Mouse (Mus musculus): ENCODE measurements at regions not wholly inside any gene's neighbourhood (a gene's known extent, or its start where the extent isn't known, plus 50 kb on each side); places are given as distances from the start of the nearest gene placed in this dataset.

DNA sequence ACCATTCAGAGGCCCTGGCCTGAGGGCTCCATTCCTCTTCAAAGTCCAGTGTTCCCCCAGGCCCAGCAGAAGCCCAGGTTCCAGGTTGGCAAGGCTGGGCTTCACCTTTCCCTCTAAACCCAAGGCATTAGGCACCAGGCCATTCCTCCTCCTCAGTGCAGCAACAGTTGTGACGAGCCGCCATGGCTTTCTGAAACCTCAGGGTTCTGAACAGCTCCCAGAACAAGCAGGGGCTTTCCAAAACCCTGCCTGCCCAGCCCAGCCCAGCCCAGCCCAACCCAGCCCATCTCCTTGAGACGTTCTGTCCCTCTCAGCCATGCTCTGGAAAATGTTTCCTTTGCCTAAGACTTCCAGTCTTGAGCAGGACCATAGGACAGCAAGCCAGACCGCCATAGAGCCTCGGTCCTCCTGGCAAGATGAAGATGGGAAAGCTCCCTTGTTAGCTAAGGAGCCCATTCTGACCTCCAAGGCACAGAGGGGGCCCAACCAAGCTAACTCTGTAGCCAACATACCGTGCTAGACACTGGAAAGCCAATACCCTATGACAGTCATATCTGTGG, 89.8 kb downstream of the Zfp36l2 start:
- H3K9me3 ChIP-seq (replicated peaks; ENCODE audit: control insufficient read depth, low read length): no peaks in the 10 kb centered on the region
- H3K27ac ChIP-seq (ENCODE audit: low read length): no peak overlapping the region
- H3K4me3 ChIP-seq (replicated peaks; ENCODE audit: low read length): no peak overlapping the region
- H3K4me1 ChIP-seq (ENCODE audit: control insufficient read depth, insufficient read depth, low read length): peaks cover 26% of the 10 kb centered on the region
- WGBS: 93% methylated on average over 6 of the region's 6 CpGs
- H3K27me3 ChIP-seq (ENCODE audit: control insufficient read depth, insufficient read depth, low read length): no peaks in the 10 kb centered on the region
- ATAC-seq (ENCODE audit: insufficient read depth, low FRiP score): no peak
- no peak overlapping the region for H3K9ac ChIP-seq (ENCODE audit: low read length)
- H3K36me3 ChIP-seq (ENCODE audit: control insufficient read depth, insufficient read depth, low read length): no peaks in the 10 kb centered on the region
- no peak overlapping the region for H3K4me2 ChIP-seq (ENCODE audit: low read depth, low read length)

DNA sequence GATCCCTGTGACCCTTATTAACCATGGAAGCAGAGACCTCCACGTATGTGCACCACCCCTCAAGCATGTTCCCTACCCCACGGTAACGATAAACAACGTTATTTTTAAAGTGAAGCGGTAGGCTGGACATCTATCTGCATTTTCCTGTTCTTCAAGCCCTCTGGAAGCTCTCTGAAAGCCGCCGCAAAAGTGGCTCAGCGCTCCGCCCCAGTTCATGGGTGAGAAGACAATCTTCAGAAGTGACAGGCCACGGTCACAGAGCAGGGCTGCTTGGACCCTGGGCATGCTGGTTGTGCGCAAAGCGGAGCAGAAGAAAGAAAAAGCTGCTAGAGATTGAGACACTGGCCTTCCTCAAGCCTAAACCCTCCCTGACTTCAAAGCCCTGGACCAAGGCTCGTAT, 90.5 kb downstream of the Zfp36l2 start:
- Histone ChIP-seq H3K9ac (ENCODE audit: low read length) (peak overlapping the region; percentile 80), H3K4me2 (ENCODE audit: low read depth, low read length) (no peak overlapping the region), H3K36me3 (ENCODE audit: control insufficient read depth, insufficient read depth, low read length) (no peaks in the 10 kb centered on the region), H3K4me1 (ENCODE audit: control insufficient read depth, insufficient read depth, low read length) (peaks cover 26% of the 10 kb centered on the region), H3K27me3 (ENCODE audit: control insufficient read depth, insufficient read depth, low read length) (no peaks in the 10 kb centered on the region), H3K9me3 (replicated peaks; ENCODE audit: control insufficient read depth, low read length) (no peaks in the 10 kb centered on the region), H3K27ac (ENCODE audit: low read length) (no peak overlapping the region), H3K4me3 (replicated peaks; ENCODE audit: low read length) (no peak overlapping the region)
- no peak for ATAC-seq (ENCODE audit: insufficient read depth, low FRiP score)
- WGBS: 73% methylated on average over 13 of the region's 13 CpGs

DNA sequence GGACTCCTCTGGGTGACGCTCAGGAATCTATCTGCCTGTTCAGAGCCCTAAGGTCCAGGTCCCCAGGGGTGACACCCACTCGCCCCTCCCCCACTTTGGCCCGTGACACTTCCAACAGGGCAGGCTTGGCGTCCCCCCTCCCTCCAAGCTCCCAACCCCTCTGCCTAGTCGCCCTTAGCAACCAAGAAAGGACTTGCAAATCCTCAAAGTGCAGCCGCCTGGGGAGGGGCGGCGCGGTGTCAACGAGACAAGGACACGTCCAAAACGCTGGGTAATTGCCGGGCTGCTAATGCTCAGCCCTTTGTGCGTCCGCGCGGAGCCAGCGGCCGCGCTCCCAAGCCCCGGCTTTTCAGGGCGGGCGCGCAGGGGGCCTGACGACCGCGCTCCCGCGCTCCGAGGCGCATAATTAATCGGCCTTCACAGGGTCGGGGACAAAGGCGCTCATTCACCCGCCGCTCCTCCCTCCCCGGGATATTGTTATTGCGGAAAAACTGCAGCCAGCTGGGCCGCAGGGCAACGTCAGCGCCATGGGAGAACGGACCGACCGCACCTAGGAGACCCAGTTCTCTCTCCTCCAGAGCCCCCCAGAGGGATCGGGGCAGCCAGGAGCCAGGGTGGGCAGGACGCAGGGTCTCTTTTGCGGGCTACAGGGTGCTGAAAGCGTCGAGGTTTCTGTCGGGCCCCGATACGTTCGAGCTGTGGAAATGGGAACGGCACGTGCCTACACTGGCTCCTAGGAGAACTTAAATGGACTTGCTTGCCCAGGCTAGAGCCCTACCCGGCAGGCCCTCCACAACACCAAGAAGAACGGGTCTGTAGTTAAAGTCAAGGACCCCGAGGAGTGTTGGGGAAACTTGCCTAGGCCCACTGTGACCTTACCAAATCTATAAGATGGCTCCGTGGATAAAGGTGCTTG, 91.1 kb downstream of the Zfp36l2 start:
- peak; percentile 80; the same call in 1 of the 2 replicates for ATAC-seq (ENCODE audit: insufficient read depth, low FRiP score)
- Histone ChIP-seq H3K9me3 (replicated peaks; ENCODE audit: control insufficient read depth, low read length) (no peaks in the 10 kb centered on the region), H3K4me2 (ENCODE audit: low read depth, low read length) (peak overlapping the region; percentile 82), H3K9ac (ENCODE audit: low read length) (peak overlapping the region; percentile 80), H3K27me3 (ENCODE audit: control insufficient read depth, insufficient read depth, low read length) (no peaks in the 10 kb centered on the region), H3K4me1 (ENCODE audit: control insufficient read depth, insufficient read depth, low read length) (peaks cover 26% of the 10 kb centered on the region), H3K27ac (ENCODE audit: low read length) (peak overlapping the region; percentile 62), H3K36me3 (ENCODE audit: control insufficient read depth, insufficient read depth, low read length) (no peaks in the 10 kb centered on the region), H3K4me3 (replicated peaks; ENCODE audit: low read length) (peak overlapping the region; percentile 43)
- 6% methylated on average over 59 of the region's 59 CpGs for whole genome bisulfite sequencing

DNA sequence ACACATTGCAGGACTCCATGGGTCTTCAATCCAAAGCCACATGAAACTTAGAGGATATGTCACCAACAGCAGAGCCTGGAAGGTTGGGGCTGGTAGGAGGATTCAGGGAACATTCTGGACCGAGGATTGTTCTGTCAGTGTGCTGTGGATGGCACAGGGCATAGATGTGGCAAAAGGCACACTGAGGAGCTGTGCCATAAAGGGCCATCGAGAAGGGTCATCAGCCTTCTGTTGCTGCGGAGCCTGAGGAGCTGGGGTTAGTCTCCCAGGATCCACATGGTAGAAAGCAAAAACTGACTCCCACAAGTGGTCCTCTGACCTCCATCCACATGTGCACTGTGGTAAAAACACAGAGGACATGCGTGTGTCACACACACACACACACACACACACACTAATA, 91.9 kb downstream of the Zfp36l2 start:
- Histone ChIP-seq H3K36me3 (ENCODE audit: control insufficient read depth, insufficient read depth, low read length) (no peaks in the 10 kb centered on the region), H3K9me3 (replicated peaks; ENCODE audit: control insufficient read depth, low read length) (no peaks in the 10 kb centered on the region), H3K27ac (ENCODE audit: low read length) (peak overlapping the region; percentile 46), H3K4me3 (replicated peaks; ENCODE audit: low read length) (no peak overlapping the region), H3K4me2 (ENCODE audit: low read depth, low read length) (peak overlapping the region; percentile 82), H3K4me1 (ENCODE audit: control insufficient read depth, insufficient read depth, low read length) (peaks cover 25% of the 10 kb centered on the region), H3K27me3 (ENCODE audit: control insufficient read depth, insufficient read depth, low read length) (no peaks in the 10 kb centered on the region), H3K9ac (ENCODE audit: low read length) (peak overlapping the region; percentile 52; the same call in 1 of the 2 replicates)
- ATAC-seq (ENCODE audit: insufficient read depth, low FRiP score): no peak
- WGBS: 54% methylated on average over 4 of the region's 4 CpGs

DNA sequence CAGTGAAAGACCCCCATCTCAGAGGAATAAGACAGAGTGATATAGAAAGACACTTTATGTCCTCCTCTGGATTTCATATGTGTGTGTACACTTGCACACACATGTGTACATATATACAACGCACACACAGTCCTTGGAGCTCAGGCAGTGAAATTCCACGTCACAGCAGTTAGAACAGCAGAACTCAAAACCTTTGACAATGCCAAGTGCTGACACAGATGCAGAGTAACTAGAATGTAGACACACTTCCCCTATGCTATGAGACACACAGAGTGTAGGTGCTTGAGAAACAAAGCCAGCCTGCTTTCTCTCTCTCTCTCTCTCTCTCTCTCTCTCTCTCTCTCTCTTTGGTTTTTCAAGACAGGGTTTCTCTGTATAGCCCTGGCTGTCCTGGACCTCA, 92.7 kb downstream of the Zfp36l2 start:
- WGBS: 76% methylated on average over 2 of the region's 2 CpGs
- H3K4me1 ChIP-seq (ENCODE audit: control insufficient read depth, insufficient read depth, low read length): peaks cover 18% of the 10 kb centered on the region
- H3K36me3 ChIP-seq (ENCODE audit: control insufficient read depth, insufficient read depth, low read length): no peaks in the 10 kb centered on the region
- H3K9me3 ChIP-seq (replicated peaks; ENCODE audit: control insufficient read depth, low read length): no peaks in the 10 kb centered on the region
- no peak overlapping the region for H3K9ac ChIP-seq (ENCODE audit: low read length)
- no peaks in the 10 kb centered on the region for H3K27me3 ChIP-seq (ENCODE audit: control insufficient read depth, insufficient read depth, low read length)
- no peak overlapping the region for H3K27ac ChIP-seq (ENCODE audit: low read length)
- no peak overlapping the region for H3K4me3 ChIP-seq (replicated peaks; ENCODE audit: low read length)
- no peak for ATAC-seq (ENCODE audit: insufficient read depth, low FRiP score)
- H3K4me2 ChIP-seq (ENCODE audit: low read depth, low read length): no peak overlapping the region

DNA sequence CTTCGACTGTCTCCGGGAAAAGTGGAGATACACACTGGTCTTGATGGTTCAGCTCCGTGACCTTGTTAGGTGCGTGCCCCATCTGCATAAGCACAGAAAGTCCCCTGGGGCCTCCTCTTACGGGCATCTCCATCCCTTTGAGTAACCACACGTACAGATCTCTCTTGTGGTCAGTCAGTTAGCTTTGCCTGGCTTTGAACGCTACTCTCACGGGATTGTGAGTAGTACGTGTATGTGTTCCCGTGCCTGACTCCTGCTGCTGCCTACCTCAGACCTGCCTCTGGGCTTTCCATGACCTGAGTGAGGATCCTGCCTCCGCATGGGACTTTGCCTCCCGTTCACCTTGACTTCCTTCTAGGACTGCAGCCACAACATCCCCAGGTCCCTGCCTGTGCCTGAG, 101.4 kb downstream of the Zfp36l2 start:
- no peaks in the 10 kb centered on the region for H3K9me3 ChIP-seq (replicated peaks; ENCODE audit: control insufficient read depth, low read length)
- H3K4me2 ChIP-seq (ENCODE audit: low read depth, low read length): no peak overlapping the region
- 89% methylated on average over 12 of the region's 12 CpGs for WGBS
- no peaks in the 10 kb centered on the region for H3K27me3 ChIP-seq (ENCODE audit: control insufficient read depth, insufficient read depth, low read length)
- peaks cover 36% of the 10 kb centered on the region for H3K4me1 ChIP-seq (ENCODE audit: control insufficient read depth, insufficient read depth, low read length)
- H3K4me3 ChIP-seq (replicated peaks; ENCODE audit: low read length): no peak overlapping the region
- H3K9ac ChIP-seq (ENCODE audit: low read length): peak overlapping the region; percentile 15
- H3K27ac ChIP-seq (ENCODE audit: low read length): peak overlapping the region; percentile 64; the same call in 1 of the 2 replicates
- H3K36me3 ChIP-seq (ENCODE audit: control insufficient read depth, insufficient read depth, low read length): no peaks in the 10 kb centered on the region
- ATAC-seq (ENCODE audit: insufficient read depth, low FRiP score): no peak

DNA sequence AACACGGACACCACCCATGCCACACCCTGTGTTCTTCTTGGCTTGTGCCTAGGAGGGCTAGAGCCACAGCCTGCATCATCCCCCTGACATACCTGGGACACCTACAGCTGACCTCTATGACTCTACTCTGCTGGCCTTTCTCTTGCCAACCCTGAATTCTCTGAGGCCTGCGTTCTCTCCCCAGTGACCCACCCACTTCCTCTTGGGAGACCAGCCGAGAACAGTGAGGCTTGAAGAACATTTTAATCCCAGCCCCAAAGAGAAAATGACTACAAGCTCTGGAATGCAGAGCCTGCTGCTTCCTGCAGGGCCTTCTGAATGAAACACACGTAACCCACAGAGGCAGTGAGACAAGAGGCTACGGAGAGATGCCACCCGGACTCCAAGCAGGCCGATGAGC, 102.0 kb downstream of the Zfp36l2 start:
- H3K9me3 ChIP-seq (replicated peaks; ENCODE audit: control insufficient read depth, low read length): no peaks in the 10 kb centered on the region
- H3K36me3 ChIP-seq (ENCODE audit: control insufficient read depth, insufficient read depth, low read length): no peaks in the 10 kb centered on the region
- H3K27me3 ChIP-seq (ENCODE audit: control insufficient read depth, insufficient read depth, low read length): no peaks in the 10 kb centered on the region
- peaks cover 36% of the 10 kb centered on the region for H3K4me1 ChIP-seq (ENCODE audit: control insufficient read depth, insufficient read depth, low read length)
- H3K27ac ChIP-seq (ENCODE audit: low read length): peak overlapping the region; percentile 64
- WGBS: 26% methylated on average over 7 of the region's 7 CpGs
- no peak overlapping the region for H3K4me2 ChIP-seq (ENCODE audit: low read depth, low read length)
- ATAC-seq (ENCODE audit: insufficient read depth, low FRiP score): peak; percentile 51; the same call in 1 of the 2 replicates
- no peak overlapping the region for H3K4me3 ChIP-seq (replicated peaks; ENCODE audit: low read length)
- H3K9ac ChIP-seq (ENCODE audit: low read length): peak overlapping the region; percentile 15

DNA sequence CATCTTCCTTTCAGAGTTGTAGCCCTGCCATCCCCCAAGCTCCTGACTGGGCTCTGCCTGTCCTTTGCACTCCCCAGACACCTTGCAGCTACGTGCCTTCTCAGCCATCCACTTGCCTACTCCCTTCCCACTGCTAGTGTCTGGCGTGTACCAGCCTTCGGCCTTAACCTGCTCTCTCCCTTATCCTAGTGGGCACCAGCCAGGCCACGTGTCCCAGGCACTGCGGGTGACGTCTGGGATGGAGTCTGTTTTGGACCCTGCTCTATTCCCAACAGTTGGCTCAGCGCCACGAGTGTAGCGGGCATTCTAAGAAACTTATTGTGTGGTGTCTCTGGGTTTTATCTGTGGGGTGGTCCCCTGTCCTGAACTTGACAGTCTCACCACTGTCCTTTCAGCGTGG, 102.5 kb downstream of the Zfp36l2 start:
- H3K4me1 ChIP-seq (ENCODE audit: control insufficient read depth, insufficient read depth, low read length): peaks cover 36% of the 10 kb centered on the region
- no peaks in the 10 kb centered on the region for H3K27me3 ChIP-seq (ENCODE audit: control insufficient read depth, insufficient read depth, low read length)
- ATAC-seq (ENCODE audit: insufficient read depth, low FRiP score): peak; percentile 23; the same call in 1 of the 2 replicates
- H3K9me3 ChIP-seq (replicated peaks; ENCODE audit: control insufficient read depth, low read length): no peaks in the 10 kb centered on the region
- 82% methylated on average over 10 of the region's 10 CpGs for WGBS
- peak overlapping the region; percentile 64 for H3K27ac ChIP-seq (ENCODE audit: low read length)
- no peaks in the 10 kb centered on the region for H3K36me3 ChIP-seq (ENCODE audit: control insufficient read depth, insufficient read depth, low read length)
- H3K4me3 ChIP-seq (replicated peaks; ENCODE audit: low read length): no peak overlapping the region
- H3K9ac ChIP-seq (ENCODE audit: low read length): 0 out of 2 replicates have a peak overlapping the region, but pooled peaks have one; percentile 40
- no peak overlapping the region for H3K4me2 ChIP-seq (ENCODE audit: low read depth, low read length)
